Mouse (Mus musculus) lung, postnatal 4 days (tissue): Measurements from ENCODE around the gene Rufy3.
"Not testable (repeated sequence)": the region's sequence is repeated elsewhere in the genome, so short reads cannot be mapped to it uniquely, and the experiment has no call there.

Experiments used
- DNase-seq, 2 experiments: peaks; one replicate each; pipeline ENCODE4 v3.0.0; 2021

Rufy3 gene

GRCm38 (mm10) chr5:88564501-88565147 is at the start of gene Rufy3:
Gene Rufy3 (plus strand): TSS chr5:88565040.
- peak; percentile 91 to 94 for DNase-seq

GRCm38 (mm10) chr5:88519232-88519631 is 45.6 kb upstream of the Rufy3 start:
- DNase-seq: peak in 1 of 2 experiments; percentile 29

GRCm38 (mm10) chr5:88527657-88528056 is 37.2 kb upstream of the Rufy3 start, which contains the start of gene Jchain:
Gene Jchain (minus strand): TSS chr5:88527891.
- no peak for DNase-seq

- no peak for DNase-seq
These were observed 33.9 kb upstream of the Rufy3 start for GRCm38 (mm10) chr5:88530908-88531307.

- no peak for DNase-seq
These were observed 30.1 kb upstream of the Rufy3 start for GRCm38 (mm10) chr5:88534697-88535096.

GRCm38 (mm10) chr5:88540845-88541244 is 24.0 kb upstream of the Rufy3 start:
- DNase-seq: no peak

- peak in 1 of 2 experiments; percentile 49 for DNase-seq
These were observed 22.1 kb upstream of the Rufy3 start for GRCm38 (mm10) chr5:88542651-88543282.

- DNase-seq: not testable (repeated sequence)
These were observed 20.4 kb upstream of the Rufy3 start for GRCm38 (mm10) chr5:88544411-88544810.

GRCm38 (mm10) chr5:88545536-88545935 is 19.3 kb upstream of the Rufy3 start:
- DNase-seq: no peak

GRCm38 (mm10) chr5:88553271-88554085 is 11.4 kb upstream of the Rufy3 start:
- no peak for DNase-seq

- DNase-seq: peak; percentile 95 to 97
These were observed 10.6 kb upstream of the Rufy3 start, which contains the start of gene Utp3 for GRCm38 (mm10) chr5:88554086-88554886. Gene Utp3 (plus strand): TSS chr5:88554462.

- no peak for DNase-seq
These were observed 5.8 kb upstream of the Rufy3 start for GRCm38 (mm10) chr5:88558991-88559390.

GRCm38 (mm10) chr5:88561080-88561814 is 3.6 kb upstream of the Rufy3 start:
- DNase-seq: no peak

GRCm38 (mm10) chr5:88562863-88563780 is 1.7 kb upstream of the Rufy3 start:
- DNase-seq: no peak

GRCm38 (mm10) chr5:88565148-88566033 is 551 bp downstream of the Rufy3 start:
- peak; percentile 76 to 86 for DNase-seq

GRCm38 (mm10) chr5:88566034-88566841 is 1.4 kb downstream of the Rufy3 start:
- no peak for DNase-seq

- no peak for DNase-seq
These were observed 4.7 kb downstream of the Rufy3 start for GRCm38 (mm10) chr5:88569541-88569940.

GRCm38 (mm10) chr5:88574829-88575228 is 10.0 kb downstream of the Rufy3 start:
- DNase-seq: no peak
